Mouse (Mus musculus) macrophage (primary cell): ENCODE measurements around the gene Phyh. TPM values are rescaled to one million over a fixed set of nuclear protein-coding genes. Genes with fewer than 3 reads are reported as not detected.

Experiments used
- H3K27ac ChIP-seq: fragments of 350-480 bp; formaldehyde crosslinking; 2 replicates; pipeline ENCODE4 v1.9.0; 2021
- H3K36me3 ChIP-seq: fragments of 350-480 bp; formaldehyde crosslinking; 2 replicates; pipeline ENCODE4 v1.9.0; 2021; ENCODE audit errors: inconsistent target
- H3K4me3 ChIP-seq: fragments of 350-480 bp; formaldehyde crosslinking; 2 replicates; pipeline ENCODE4 v1.9.0; 2021; ENCODE audit errors: inconsistent target
- H3K79me2 ChIP-seq: fragments of 350-480 bp; formaldehyde crosslinking; 2 replicates; pipeline ENCODE4 v1.9.0; 2021; ENCODE audit errors: inconsistent target
- WGBS: methylation state at CpG from one replicate; pipeline ENCODE4 v1.1.7; 2026; ENCODE audit warnings: inconsistent platforms; ENCODE audit not compliant: missing documents; 5-methylcytosine and 5-hydroxymethylcytosine counted together
- polyA plus RNA-seq: library from polyadenylated mRNA; stranded (reverse); fragments of 250-400 nt; gene quantifications from 3 replicates; pipeline ENCODE4 v1.2.4, GENCODE M21; 2018; ENCODE audit warnings: inconsistent platforms
- total RNA-seq, 78 experiments: library from RNA; depleted of rRNA; stranded (reverse); fragments of 250-400 nt; gene quantifications; 1 replicate in 9 of 78; 2 replicates in 24 of 78; 3 replicates in 43 of 78; 4 replicates in 2 of 78; pipeline ENCODE4 v1.2.4; 2018; ENCODE audit warnings: inconsistent platforms in 56 of 78

Phyh gene
- total RNA-seq (2018; cell fraction: chromatin; rRNA removed): 10 to 100 TPM in 22 of 26 experiments, 1 to 10 TPM in 4; 5.4 to 84.1 (median 43.0) TPM
- total RNA-seq (2018; cell fraction: cytosol; rRNA removed): 100 to 1,000 TPM in 1 of 26 experiments, 10 to 100 TPM in 25; 48.2 to 103 (median 72.4) TPM
- total RNA-seq (2018; cell fraction: nucleus; rRNA removed): 10 to 100 TPM; 11.9 to 67.6 (median 38.8) TPM
- 56.1 to 78.9 TPM (median 69.0 TPM) in 3 replicates for polyA plus RNA-seq

GRCm38 (mm10) chr2:4918860-4919739 is at the start of gene Phyh:
TSS of gene Phyh (plus strand) at chr2:4919019.
- 8% methylated on average over 32 of the region's 35 CpGs for WGBS
- H3K79me2 ChIP-seq: no peaks in the 10 kb centered on the region

GRCm38 (mm10) chr2:4872740-4873139 is 46.1 kb upstream of the Phyh start:
- Histone ChIP-seq H3K36me3 (no peaks in the 10 kb centered on the region), H3K79me2 (no peaks in the 10 kb centered on the region), H3K27ac (no peak overlapping the region), H3K4me3 (no peak overlapping the region)
- WGBS: 45% methylated on average over 9 of the region's 9 CpGs

More at GRCm38 (mm10) chr2:4918860-4919739, at the start of gene Phyh:
- H3K4me3 ChIP-seq: peak within 1 kb of the TSS; percentile 85
- peaks cover 15% of the 10 kb centered on the region for H3K36me3 ChIP-seq
- H3K27ac ChIP-seq: peak within 1 kb of the TSS; percentile 87

GRCm38 (mm10) chr2:4873331-4873730 is 45.5 kb upstream of the Phyh start:
- no peaks in the 10 kb centered on the region for H3K79me2 ChIP-seq
- H3K4me3 ChIP-seq: no peak overlapping the region
- WGBS: 88% methylated on average over 6 of the region's 6 CpGs
- H3K27ac ChIP-seq: no peak overlapping the region
- no peaks in the 10 kb centered on the region for H3K36me3 ChIP-seq

- WGBS: 33% methylated on average over 1 of the region's 1 CpGs
- no peaks in the 10 kb centered on the region for H3K79me2 ChIP-seq
- H3K27ac ChIP-seq: no peak overlapping the region
- H3K36me3 ChIP-seq: no peaks in the 10 kb centered on the region
- no peak overlapping the region for H3K4me3 ChIP-seq
Observed at GRCm38 (mm10) chr2:4875090-4875489, 43.7 kb upstream of the Phyh start.

GRCm38 (mm10) chr2:4876131-4876530 is 42.7 kb upstream of the Phyh start:
- WGBS: 71% methylated on average over 3 of the region's 3 CpGs
- H3K36me3 ChIP-seq: no peaks in the 10 kb centered on the region
- H3K79me2 ChIP-seq: no peaks in the 10 kb centered on the region
- H3K27ac ChIP-seq: no peak overlapping the region
- H3K4me3 ChIP-seq: no peak overlapping the region

- peaks cover 25% of the 10 kb centered on the region for H3K79me2 ChIP-seq
- H3K27ac ChIP-seq: 0 out of 2 replicates have a peak overlapping the region, but pooled peaks have one; percentile 8
Observed at GRCm38 (mm10) chr2:4880737-4881349, 38.0 kb upstream of the Phyh start.

GRCm38 (mm10) chr2:4881350-4882248 is 37.2 kb upstream of the Phyh start, which contains the start of gene Sephs1:
TSS of gene Sephs1 (plus strand) at chr2:4881564.
- WGBS: 0% methylated on average over 68 of the region's 115 CpGs
- H3K4me3 ChIP-seq: peak within 1 kb of the TSS; percentile 60
- 0 out of 2 replicates have a peak within 1 kb of the TSS, but pooled peaks have one; percentile 8 for H3K27ac ChIP-seq
- peaks cover 33% of the 10 kb centered on the region for H3K79me2 ChIP-seq
- no peaks in the 10 kb centered on the region for H3K36me3 ChIP-seq

More at GRCm38 (mm10) chr2:4880737-4881349, 38.0 kb upstream of the Phyh start:
- H3K36me3 ChIP-seq: no peaks in the 10 kb centered on the region
- 12% methylated on average over 20 of the region's 20 CpGs for WGBS
- peak overlapping the region; percentile 60 for H3K4me3 ChIP-seq

- 0 out of 2 replicates have a peak overlapping the region, but pooled peaks have one; percentile 21 for H3K27ac ChIP-seq
- peaks cover 37% of the 10 kb centered on the region for H3K79me2 ChIP-seq
- H3K4me3 ChIP-seq: peak overlapping the region; percentile 58
- under 1% methylated on average over 55 of the region's 63 CpGs for WGBS
- peaks cover 4% of the 10 kb centered on the region; the same call in 1 of the 2 replicates for H3K36me3 ChIP-seq
Observed at GRCm38 (mm10) chr2:4882249-4882791, 36.5 kb upstream of the Phyh start.

- H3K27ac ChIP-seq: 0 out of 2 replicates have a peak overlapping the region, but pooled peaks have one; percentile 21
- 2% methylated on average over 18 of the region's 18 CpGs for WGBS
- peaks cover 5% of the 10 kb centered on the region; the same call in 1 of the 2 replicates for H3K36me3 ChIP-seq
- H3K79me2 ChIP-seq: peaks cover 42% of the 10 kb centered on the region
- peak overlapping the region; percentile 58 for H3K4me3 ChIP-seq
Observed at GRCm38 (mm10) chr2:4883009-4883704, 35.7 kb upstream of the Phyh start.

GRCm38 (mm10) chr2:4886896-4887295 is 31.9 kb upstream of the Phyh start:
- H3K4me3 ChIP-seq: no peak overlapping the region
- 96% methylated on average over 6 of the region's 6 CpGs for WGBS
- H3K79me2 ChIP-seq: peaks cover 42% of the 10 kb centered on the region
- no peak overlapping the region for H3K27ac ChIP-seq
- peaks cover 13% of the 10 kb centered on the region; the same call in 1 of the 2 replicates for H3K36me3 ChIP-seq

GRCm38 (mm10) chr2:4895598-4895997 is 23.2 kb upstream of the Phyh start:
- Histone ChIP-seq H3K79me2 (no peaks in the 10 kb centered on the region), H3K4me3 (no peak overlapping the region), H3K27ac (no peak overlapping the region), H3K36me3 (peaks cover 49% of the 10 kb centered on the region)
- whole genome bisulfite sequencing: 92% methylated on average over 2 of the region's 2 CpGs

- Histone ChIP-seq H3K27ac (no peak overlapping the region), H3K4me3 (no peak overlapping the region), H3K36me3 (peaks cover 41% of the 10 kb centered on the region), H3K79me2 (no peaks in the 10 kb centered on the region)
- 94% methylated on average over 4 of the region's 4 CpGs for WGBS
Observed at GRCm38 (mm10) chr2:4896970-4897369, 21.8 kb upstream of the Phyh start.

GRCm38 (mm10) chr2:4900624-4901023 is 18.2 kb upstream of the Phyh start:
- Histone ChIP-seq H3K27ac (no peak overlapping the region), H3K4me3 (no peak overlapping the region), H3K36me3 (peaks cover 26% of the 10 kb centered on the region), H3K79me2 (no peaks in the 10 kb centered on the region)
- WGBS: 94% methylated on average over 6 of the region's 6 CpGs
